Mouse (Mus musculus) cerebellum, adult 2 months (tissue): ENCODE measurements around the gene Atad5. TPM values are rescaled to one million over a fixed set of nuclear protein-coding genes. Genes with fewer than 3 reads are reported as not detected.

ENCODE experiments used
- DNase-seq, 2 experiments: peaks; one replicate each; pipeline ENCODE4 v3.0.0; 2021
- H3K27ac ChIP-seq: fragments of 200-500 bp; 2 replicates; pipeline ENCODE4 v1.5.1; 2012; ENCODE audit warnings: low read length, control low read depth, inconsistent platforms; ENCODE audit not compliant: insufficient read depth
- H3K27me3 ChIP-seq: fragments of 200-500 bp; 2 replicates; pipeline ENCODE4 v1.6.1; 2012; ENCODE audit warnings: inconsistent platforms, mild to moderate bottlenecking, low read length, moderate library complexity; ENCODE audit not compliant: control insufficient read depth, insufficient read depth
- H3K4me1 ChIP-seq: fragments of 200-500 bp; 2 replicates; pipeline ENCODE4 v1.6.1; 2011; ENCODE audit warnings: low read length; ENCODE audit not compliant: control insufficient read depth, insufficient read depth
- H3K4me3 ChIP-seq: fragments of 200-500 bp; replicated peaks from 2 replicates; pipeline ENCODE3; 2011; ENCODE audit warnings: mild to moderate bottlenecking, low read depth, low read length, control low read depth; ENCODE audit not compliant: insufficient read depth
- CTCF ChIP-seq: fragments of 200-500 bp; IDR thresholded peaks from 2 replicates; pipeline ENCODE4 v1.5.1; 2011; ENCODE audit warnings: low read depth, mild to moderate bottlenecking, control low read depth, low read length, moderate library complexity, borderline replicate concordance; ENCODE audit not compliant: insufficient read depth
- POLR2A ChIP-seq: fragments of 200-500 bp; IDR thresholded peaks from 2 replicates; pipeline ENCODE4 v1.6.1; 2011; ENCODE audit warnings: low read length, control low read depth, borderline replicate concordance; ENCODE audit not compliant: insufficient read depth
- WGBS: fragments of 180-500 bp; shearing (Covaris S2); methylation state at CpG from one replicate; pipeline ENCODE4 v1.1.7; 2018; 5-methylcytosine and 5-hydroxymethylcytosine counted together
- polyA plus RNA-seq: library from polyadenylated mRNA; depleted of rRNA; stranded (reverse); fragments of >200 nt; gene quantifications from 2 replicates; pipeline ENCODE4 v1.2.3, GENCODE M21; 2012

Gene Atad5
- polyA plus RNA-seq, 1 experiment: 3.7 TPM

DNA sequence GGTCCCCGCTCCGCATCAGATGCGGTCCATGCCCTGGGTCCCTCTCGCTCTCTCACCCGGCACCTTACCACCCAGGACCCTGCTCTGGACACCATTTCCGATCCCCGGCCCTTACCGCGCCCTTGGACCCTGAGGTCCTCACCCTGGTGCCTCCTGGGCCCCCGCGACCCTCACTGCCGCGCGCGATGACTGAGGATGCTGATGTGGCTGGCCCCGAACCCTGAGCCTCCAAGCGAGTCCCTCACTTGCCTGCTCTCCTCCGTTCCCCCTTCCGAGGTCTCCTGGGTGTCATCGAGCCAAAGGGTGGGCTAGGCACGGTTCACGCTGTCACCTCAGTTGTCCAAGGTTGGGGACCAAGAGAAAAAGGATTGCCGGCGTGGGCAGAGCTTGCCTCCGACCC is 65.3 kb downstream of the Atad5 start:
- TF ChIP-seq POLR2A: no peak
- TF ChIP-seq CTCF: no peak
- 35% methylated on average over 25 of the region's 25 CpGs for WGBS

DNA sequence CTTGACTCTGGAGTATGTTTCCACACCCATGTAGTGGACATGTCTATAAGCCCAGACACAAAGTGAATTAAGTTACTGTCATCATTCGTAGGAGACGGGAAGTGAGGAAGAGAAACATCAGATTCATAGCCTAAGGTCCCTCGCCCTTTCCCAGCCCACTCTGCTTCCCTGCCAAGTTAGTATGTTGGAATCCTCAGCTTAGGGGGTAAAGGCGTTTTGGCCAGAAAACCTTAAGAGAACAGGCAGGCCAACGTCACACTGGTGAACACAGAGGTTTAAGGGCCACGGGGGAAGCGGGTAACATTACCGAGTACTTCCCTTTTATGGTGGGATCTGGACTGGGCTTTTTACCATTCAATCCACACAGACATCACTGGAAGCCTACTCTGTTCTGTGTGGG is 66.3 kb downstream of the Atad5 start:
- H3K27ac ChIP-seq: no peak overlapping the region
- no peak overlapping the region for H3K4me3 ChIP-seq
- peaks cover 7% of the 10 kb centered on the region; the same call in 1 of the 2 replicates for H3K27me3 ChIP-seq

More for the DNA sequence above, 65.3 kb downstream of the Atad5 start:
- DNase-seq: no peak
- Histone ChIP-seq H3K4me3 (no peak overlapping the region), H3K27ac (no peak overlapping the region; the same call in 1 of the 2 replicates), H3K4me1 (peaks cover 3% of the 10 kb centered on the region; the same call in 1 of the 2 replicates), H3K27me3 (peaks cover 7% of the 10 kb centered on the region; the same call in 1 of the 2 replicates)

GRCm38 (mm10) chr11:80155961-80156360 is 66.8 kb downstream of the Atad5 start:
- DNase-seq: no peak
- TF ChIP-seq POLR2A: no peak
- no peak for TF ChIP-seq CTCF
- no peak overlapping the region for H3K27ac ChIP-seq
- H3K27me3 ChIP-seq: peaks cover 7% of the 10 kb centered on the region; the same call in 1 of the 2 replicates
- H3K4me3 ChIP-seq: no peak overlapping the region
- 84% methylated on average over 4 of the region's 4 CpGs for WGBS
- peaks cover 3% of the 10 kb centered on the region; the same call in 1 of the 2 replicates for H3K4me1 ChIP-seq

More for the DNA sequence above, 66.3 kb downstream of the Atad5 start:
- DNase-seq: no peak
- H3K4me1 ChIP-seq: peaks cover 3% of the 10 kb centered on the region; the same call in 1 of the 2 replicates
- 82% methylated on average over 8 of the region's 8 CpGs for WGBS
- TF ChIP-seq POLR2A (no peak), CTCF (no peak)

- H3K4me3 ChIP-seq: no peak overlapping the region
- no peak for DNase-seq
- H3K27me3 ChIP-seq: peaks cover 7% of the 10 kb centered on the region; the same call in 1 of the 2 replicates
- H3K4me1 ChIP-seq: peaks cover 3% of the 10 kb centered on the region; the same call in 1 of the 2 replicates
- no peak overlapping the region for H3K27ac ChIP-seq
- TF ChIP-seq CTCF (no peak), POLR2A (no peak)
- WGBS: 81% methylated on average over 4 of the region's 4 CpGs
Observed at GRCm38 (mm10) chr11:80156841-80157240, 67.6 kb downstream of the Atad5 start.

GRCm38 (mm10) chr11:80159018-80159417 is 69.8 kb downstream of the Atad5 start:
- Histone ChIP-seq H3K4me1 (peaks cover 2% of the 10 kb centered on the region; the same call in 1 of the 2 replicates), H3K27me3 (peaks cover 4% of the 10 kb centered on the region; the same call in 1 of the 2 replicates), H3K27ac (no peak overlapping the region), H3K4me3 (no peak overlapping the region)
- TF ChIP-seq POLR2A (no peak), CTCF (no peak)
- 83% methylated on average over 7 of the region's 7 CpGs for WGBS
- no peak for DNase-seq

DNA sequence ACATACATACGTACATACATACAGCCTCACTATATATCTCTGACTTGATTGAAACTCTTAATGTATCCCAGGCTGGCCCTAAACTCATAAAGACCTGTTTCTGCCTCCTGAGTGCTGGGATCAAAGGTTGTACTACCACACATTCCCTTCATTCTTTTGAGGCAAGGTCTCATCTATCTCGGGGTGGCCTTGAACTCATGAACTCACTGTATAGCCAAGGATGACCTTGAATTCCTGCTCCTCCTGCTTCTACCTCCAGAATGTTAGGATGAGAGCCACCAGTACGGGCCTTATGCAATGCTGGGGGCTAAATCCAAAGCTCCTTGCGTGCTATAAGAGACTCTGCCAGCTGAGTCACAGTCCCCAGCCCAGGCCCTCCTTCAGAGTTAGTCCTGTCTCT is 71.8 kb downstream of the Atad5 start:
- TF ChIP-seq CTCF (no peak), POLR2A (no peak)
- no peak overlapping the region for H3K27ac ChIP-seq
- WGBS: 94% methylated on average over 4 of the region's 4 CpGs

DNA sequence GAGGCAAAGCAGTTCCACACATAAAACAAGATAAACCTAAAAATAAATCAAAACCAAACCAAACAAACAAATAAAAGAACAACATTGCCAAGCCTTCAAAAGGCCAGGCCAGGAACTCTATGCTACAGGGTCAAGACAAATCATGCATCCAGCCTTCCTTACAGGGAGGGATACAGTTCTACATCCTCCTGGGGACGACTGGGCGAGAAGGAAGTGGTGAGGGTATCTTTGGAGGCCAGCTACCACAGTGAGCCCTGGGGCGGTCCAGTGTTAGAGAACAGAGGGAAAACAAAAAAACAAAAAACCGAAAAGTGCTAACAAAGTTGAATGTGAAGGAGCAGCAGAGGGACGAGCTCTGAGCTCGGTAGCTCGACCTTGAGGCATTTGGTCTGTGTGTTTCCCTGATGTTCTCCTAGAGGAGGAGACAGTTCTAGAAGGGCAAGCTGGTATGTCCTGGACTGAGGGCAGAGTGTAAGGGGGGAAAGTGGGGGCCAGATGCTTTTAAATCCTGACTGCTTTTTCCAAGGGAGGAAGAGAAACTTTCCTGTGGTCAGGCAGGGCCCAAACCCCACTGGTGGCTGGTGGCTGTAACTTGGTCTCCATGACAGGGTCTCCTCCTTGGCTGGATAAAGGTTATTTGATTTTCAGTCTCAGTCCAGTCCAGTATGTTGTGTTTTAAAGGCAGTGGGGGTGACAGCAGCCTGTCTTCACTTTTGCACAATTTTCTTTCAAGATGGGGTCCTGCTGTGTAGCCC is 74.3 kb downstream of the Atad5 start:
- DNase-seq: no peak
- TF ChIP-seq POLR2A (no peak), CTCF (no peak)
- Histone ChIP-seq H3K4me3 (no peak overlapping the region), H3K27me3 (no peaks in the 10 kb centered on the region), H3K4me1 (no peaks in the 10 kb centered on the region), H3K27ac (no peak overlapping the region)
- 75% methylated on average over 7 of the region's 7 CpGs for WGBS

More for the DNA sequence above, 71.8 kb downstream of the Atad5 start:
- Histone ChIP-seq H3K27me3 (no peaks in the 10 kb centered on the region), H3K4me1 (no peaks in the 10 kb centered on the region), H3K4me3 (no peak overlapping the region)
- no peak for DNase-seq

DNA sequence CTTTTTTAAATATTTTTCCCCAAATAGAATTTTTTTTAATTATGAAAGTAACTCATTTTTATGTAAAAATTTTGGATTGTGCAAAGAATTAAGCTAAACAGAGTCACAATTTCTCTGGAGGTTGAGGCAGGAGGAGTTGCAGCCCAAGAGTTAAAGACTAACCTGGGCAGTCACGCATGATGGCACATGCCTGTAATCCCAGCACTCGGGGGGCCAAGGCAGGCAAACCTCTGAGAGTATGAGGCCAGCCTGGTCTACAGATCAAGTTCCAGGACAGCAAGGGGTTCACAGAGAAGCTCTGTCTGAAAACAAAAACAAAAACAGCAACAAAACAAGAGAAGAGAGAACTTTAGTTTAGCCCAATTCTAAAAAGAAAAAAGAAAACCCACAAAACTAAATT is 75.0 kb downstream of the Atad5 start:
- no peaks in the 10 kb centered on the region for H3K27me3 ChIP-seq
- 27% methylated on average over 2 of the region's 2 CpGs for WGBS
- H3K27ac ChIP-seq: no peak overlapping the region
- no peaks in the 10 kb centered on the region for H3K4me1 ChIP-seq
- TF ChIP-seq CTCF (no peak), POLR2A (no peak)
- no peak for DNase-seq
- H3K4me3 ChIP-seq: no peak overlapping the region
